Mouse (Mus musculus) heart, postnatal 0 days (tissue): ENCODE results near the gene Gm3336. TPM values are rescaled to one million over a fixed set of nuclear protein-coding genes. Genes with fewer than 3 reads are reported as not detected.

Experiments
- ATAC-seq: fragments of 200-750 bp; cut with Nextera tagmentation; 2 replicates; pipeline ENCODE4 v1.8.0; 2017; ENCODE audit warnings: low read depth, moderate number of reproducible peaks, moderate library complexity; ENCODE audit not compliant: insufficient read depth
- DNase-seq: peaks from one replicate; pipeline ENCODE4 v3.0.0-alpha.2; 2016; ENCODE audit warnings: low spot score
- H3K27ac ChIP-seq: fragments of 300-500 bp; sonication (generic); 2 replicates; pipeline ENCODE4 v1.5.1; 2014; ENCODE audit warnings: low read depth, mild to moderate bottlenecking
- H3K27me3 ChIP-seq: fragments of 300-500 bp; sonication (generic); 2 replicates; pipeline ENCODE4 v1.6.1; 2014; ENCODE audit warnings: low read length, mixed read lengths; ENCODE audit not compliant: control insufficient read depth, insufficient read depth
- H3K36me3 ChIP-seq: fragments of 300-500 bp; sonication (generic); replicated peaks from 2 replicates; pipeline ENCODE4 v1.6.1; 2014; ENCODE audit warnings: low read length, mixed read lengths; ENCODE audit not compliant: control insufficient read depth, insufficient read depth
- H3K4me1 ChIP-seq: fragments of 300-500 bp; sonication (generic); 2 replicates; pipeline ENCODE4 v1.6.1; 2014; ENCODE audit warnings: antibody characterized with exemption; ENCODE audit not compliant: control insufficient read depth, insufficient read depth
- H3K4me2 ChIP-seq: fragments of 300-500 bp; sonication (generic); 2 replicates; pipeline ENCODE4 v1.6.1; 2014; ENCODE audit warnings: low read depth, mild to moderate bottlenecking, low read length, moderate library complexity
- H3K4me3 ChIP-seq: fragments of 300-500 bp; sonication (generic); 2 replicates; pipeline ENCODE4 v1.5.1; 2014; ENCODE audit warnings: low read depth, low read length
- H3K9ac ChIP-seq: fragments of 300-500 bp; sonication (generic); replicated peaks from 2 replicates; pipeline ENCODE4 v1.6.1; 2014; ENCODE audit warnings: low read depth, low read length, mixed read lengths
- H3K9me3 ChIP-seq: fragments of 300-500 bp; sonication (generic); replicated peaks from 2 replicates; pipeline ENCODE4 v1.6.1; 2016; ENCODE audit warnings: low read length; ENCODE audit not compliant: control insufficient read depth
- CTCF ChIP-seq: IDR thresholded peaks from 2 replicates; pipeline ENCODE4 v1.5.1; 2016; ENCODE audit warnings: antibody characterized with exemption, control low read depth, low read depth
- EP300 ChIP-seq: IDR thresholded peaks from 2 replicates; pipeline ENCODE4 v1.6.1; 2016; ENCODE audit warnings: antibody characterized with exemption, low read depth
- WGBS: fragments of 180-500 bp; shearing (Covaris S2); extraction: QIAGEN DNeasy Blood & Tissue Kit; methylation state at CpG from one replicate; pipeline ENCODE4 v1.1.7; 2014; 5-methylcytosine and 5-hydroxymethylcytosine counted together
- polyA plus RNA-seq: library from polyadenylated mRNA; unstranded; fragments of >200 nt; fragmentation: Nextera tagmentation; extraction: Ambion mirVana; gene quantifications from 2 replicates; pipeline ENCODE4 v1.2.1, GENCODE M21; 2015
- total RNA-seq: library from RNA; depleted of rRNA; stranded (reverse); fragments of >200 nt; gene quantifications from 2 replicates; pipeline ENCODE4 v1.2.3, GENCODE M21; 2014; ENCODE audit warnings: low replicate concordance; rRNA removed

Gm3336 gene
- total RNA-seq (not detected in 2 replicates), polyA plus RNA-seq (not detected in 2 replicates)

DNA sequence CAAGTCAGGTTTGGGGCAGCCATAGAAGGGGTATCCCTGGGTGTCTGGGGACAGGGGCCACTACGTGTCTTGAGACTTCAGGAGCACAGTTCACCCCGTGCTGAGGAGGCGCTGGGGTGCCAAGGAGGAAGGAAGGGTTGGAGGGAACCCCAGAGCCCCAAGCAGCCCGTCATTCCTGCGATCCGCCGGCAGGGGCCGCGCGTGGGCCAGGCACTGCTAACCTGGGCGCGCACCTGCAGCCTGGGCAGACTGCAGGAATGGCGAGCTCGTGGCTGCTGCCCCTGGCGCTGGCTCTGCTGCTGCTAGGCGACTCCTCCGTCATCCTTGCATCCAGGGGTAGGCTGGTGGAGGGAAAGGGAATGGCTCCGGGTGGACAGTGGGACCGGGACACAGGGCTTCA lies at the start of gene Gm3336:
Gene Gm3336 (plus strand): TSS at position 247 of the 400 bp plus-strand sequence.
- Histone ChIP-seq H3K9me3 (no peaks in the 10 kb centered on the region), H3K36me3 (no peaks in the 10 kb centered on the region), H3K4me2 (no peak within 1 kb of the TSS), H3K27me3 (0 out of 2 replicates have a peak, but pooled peaks cover 8% of the 10 kb centered on the region), H3K4me1 (no peaks in the 10 kb centered on the region), H3K9ac (no peak within 1 kb of the TSS), H3K4me3 (no peak within 1 kb of the TSS), H3K27ac (no peak within 1 kb of the TSS)
- no peak for TF ChIP-seq EP300
- TF ChIP-seq CTCF: peak; percentile 69
- no peak for DNase-seq
- ATAC-seq: no peak
- WGBS: 2% methylated on average over 16 of the region's 19 CpGs

DNA sequence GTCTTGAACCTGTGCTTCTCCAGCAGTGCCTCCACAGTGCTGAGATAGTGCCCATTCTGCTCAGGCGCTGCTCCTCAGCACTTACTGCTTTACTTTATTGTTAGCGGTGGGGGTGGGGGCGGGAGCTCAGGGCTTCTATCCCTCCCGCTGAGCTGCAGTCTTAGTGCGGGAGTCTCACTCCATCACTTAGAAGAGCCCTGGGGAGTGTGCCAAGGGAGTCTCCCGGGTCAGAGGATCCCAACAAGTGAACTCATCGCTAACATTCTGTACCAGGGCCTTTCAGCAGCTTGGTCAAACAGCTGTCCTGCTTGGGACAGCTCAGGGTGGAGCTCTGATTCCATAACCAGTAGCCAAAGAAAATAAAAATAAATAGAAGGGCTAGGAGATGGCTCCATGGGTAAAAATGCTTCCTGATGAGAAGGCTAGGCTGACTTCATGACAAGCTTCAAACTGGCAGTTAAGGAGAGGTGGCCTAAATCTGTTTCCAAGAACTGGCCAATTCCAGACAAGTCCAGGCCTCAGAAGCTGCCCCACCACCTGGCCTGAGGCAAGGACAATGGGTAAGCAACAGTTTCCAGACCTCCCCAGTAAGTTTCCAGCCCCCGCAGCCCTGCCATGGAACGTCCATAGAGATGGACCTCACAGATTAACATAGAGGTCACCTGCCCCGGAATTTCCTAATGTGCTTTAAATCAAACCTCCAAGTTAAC lies 46.6 kb upstream of the Gm3336 start:
- Histone ChIP-seq H3K9me3 (no peaks in the 10 kb centered on the region), H3K27me3 (no peaks in the 10 kb centered on the region), H3K36me3 (no peaks in the 10 kb centered on the region), H3K4me2 (no peak overlapping the region), H3K4me1 (peaks cover 12% of the 10 kb centered on the region), H3K27ac (no peak overlapping the region), H3K4me3 (no peak overlapping the region), H3K9ac (no peak overlapping the region)
- ATAC-seq (no peak), DNase-seq (peak; percentile 46)
- TF ChIP-seq CTCF (no peak), EP300 (no peak)
- 53% methylated on average over 10 of the region's 10 CpGs for WGBS

DNA sequence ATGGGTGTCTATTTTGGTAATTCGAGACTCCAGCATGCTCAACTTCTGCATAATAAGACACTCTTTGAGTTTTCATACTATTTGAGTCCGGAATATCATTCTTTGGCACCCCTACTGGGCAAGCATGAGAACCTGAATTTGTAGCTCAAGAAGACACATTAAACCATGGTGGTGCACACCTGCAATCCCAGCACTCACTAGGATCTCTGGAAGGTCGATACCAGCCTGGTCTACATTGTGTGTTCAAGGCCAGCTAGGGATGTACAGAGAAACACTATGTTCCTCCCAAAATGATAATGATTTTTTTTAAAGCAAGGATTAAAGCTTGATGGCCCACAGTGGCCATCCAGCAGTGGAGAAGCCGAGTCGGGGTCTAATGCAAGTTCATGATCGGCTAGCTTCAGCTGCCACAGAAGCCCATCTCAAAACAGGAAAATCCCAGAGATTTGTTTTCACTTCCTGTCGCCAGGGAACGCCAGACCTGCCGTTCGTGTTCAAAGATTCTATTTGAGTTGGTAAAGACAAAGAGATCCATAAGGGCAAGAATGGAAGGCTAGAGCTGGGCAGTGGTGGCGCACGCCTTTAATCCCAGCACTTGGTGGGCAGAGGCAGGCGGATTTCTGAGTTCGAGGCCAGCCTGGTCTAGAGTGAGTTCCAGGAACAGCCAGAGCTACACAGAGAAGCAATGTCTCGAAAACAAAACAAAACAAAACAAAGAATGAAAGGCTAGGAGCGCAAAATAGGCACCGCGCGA lies 45.8 kb upstream of the Gm3336 start:
- no peak for DNase-seq
- no peak for TF ChIP-seq EP300
- TF ChIP-seq CTCF: peak; percentile 22
- Histone ChIP-seq H3K4me1 (peaks cover 12% of the 10 kb centered on the region), H3K4me3 (peak overlapping the region; percentile 67), H3K27me3 (no peaks in the 10 kb centered on the region), H3K9ac (peak overlapping the region; percentile 44; the same call in 1 of the 2 replicates), H3K9me3 (no peaks in the 10 kb centered on the region), H3K4me2 (peak overlapping the region; percentile 58), H3K36me3 (no peaks in the 10 kb centered on the region), H3K27ac (peak overlapping the region; percentile 84)
- peak; percentile 0; the same call in 1 of the 2 replicates for ATAC-seq
- 35% methylated on average over 19 of the region's 19 CpGs for WGBS

- Histone ChIP-seq H3K4me3 (peak within 1 kb of the TSS; percentile 67), H3K27ac (peak within 1 kb of the TSS; percentile 96), H3K36me3 (0 out of 2 replicates have a peak, but pooled peaks cover 5% of the 10 kb centered on the region), H3K4me1 (peaks cover 12% of the 10 kb centered on the region), H3K9ac (peak within 1 kb of the TSS; percentile 65), H3K9me3 (no peaks in the 10 kb centered on the region), H3K4me2 (peak within 1 kb of the TSS; percentile 60), H3K27me3 (no peaks in the 10 kb centered on the region)
- DNase-seq (peak; percentile 100), ATAC-seq (peak; percentile 96)
- WGBS: under 1% methylated on average over 60 of the region's 60 CpGs
- TF ChIP-seq EP300 (peak; percentile 77; the same call in 1 of the 2 replicates), CTCF (peak; percentile 89)
Observed at GRCm38 (mm10) chr8:70673079-70673856, 45.1 kb upstream of the Gm3336 start, which contains the start of gene Lsm4. TSS of gene Lsm4 (plus strand) at chr8:70673248.

DNA sequence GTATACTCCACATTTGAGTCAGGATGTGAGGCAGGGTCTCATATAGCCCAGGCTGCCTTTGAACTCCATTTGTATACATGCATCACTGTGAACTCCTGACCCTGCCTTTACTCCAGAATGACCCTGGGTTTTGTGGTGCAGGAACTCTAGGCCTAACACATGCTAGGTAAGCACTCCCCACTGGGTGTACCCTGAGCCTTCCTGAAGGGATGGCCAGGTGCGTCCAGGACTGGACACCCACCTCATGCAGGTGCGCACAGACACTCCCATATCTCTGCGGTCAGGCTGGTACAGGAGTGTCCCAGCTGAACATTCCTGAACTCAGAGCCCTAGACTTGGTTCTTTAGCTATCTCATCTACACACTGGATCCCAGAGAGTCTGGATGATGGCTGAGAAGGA lies 44.2 kb upstream of the Gm3336 start:
- H3K4me3 ChIP-seq: peak overlapping the region; percentile 67
- peaks cover 12% of the 10 kb centered on the region for H3K4me1 ChIP-seq
- DNase-seq (no peak), ATAC-seq (no peak)
- H3K4me2 ChIP-seq: peak overlapping the region; percentile 60
- no peaks in the 10 kb centered on the region for H3K9me3 ChIP-seq
- peaks cover 14% of the 10 kb centered on the region; the same call in 1 of the 2 replicates for H3K36me3 ChIP-seq
- H3K27ac ChIP-seq: peak overlapping the region; percentile 96
- TF ChIP-seq CTCF (no peak), EP300 (no peak)
- WGBS: 93% methylated on average over 3 of the region's 3 CpGs
- no peaks in the 10 kb centered on the region for H3K27me3 ChIP-seq
- H3K9ac ChIP-seq: peak overlapping the region; percentile 65
